Comparison of ENCODE assay signal across 20 mouse cellular contexts in the genomic region with DNA sequence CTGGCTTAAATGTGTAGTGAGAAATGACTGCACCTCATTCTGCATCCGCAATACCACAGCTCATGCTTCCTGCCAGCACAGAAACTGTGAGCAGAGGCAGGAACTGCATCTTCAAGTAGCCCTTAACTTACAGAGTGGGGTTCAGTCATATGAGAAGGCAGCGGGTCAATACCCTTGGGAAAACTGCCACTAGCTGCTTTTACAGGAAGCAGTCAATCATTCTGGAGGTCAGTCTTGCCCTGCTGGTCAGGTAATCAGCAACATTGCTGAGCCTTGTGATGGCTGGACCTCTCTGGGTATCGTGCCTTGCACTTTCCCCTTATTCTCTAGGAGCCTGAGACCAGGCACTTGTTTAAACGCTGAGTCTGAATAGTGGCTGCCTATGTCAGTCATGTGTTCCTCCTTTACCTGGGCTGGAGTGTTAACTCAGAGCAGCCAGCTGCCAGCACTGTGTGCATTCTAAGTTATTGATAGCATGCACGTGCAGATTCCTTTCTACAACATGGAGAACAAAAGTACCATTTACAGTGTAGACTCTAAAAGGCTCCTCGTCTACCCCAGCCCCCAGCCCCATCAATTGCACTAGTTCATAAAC. TPM values are rescaled to one million over a fixed set of nuclear protein-coding genes. Genes with fewer than 3 reads are reported as not detected.
DNase-seq lines count a peak whose midpoint lies in the region; ATAC-seq and TF ChIP-seq lines count a peak whose summit lies in the region.
"Had no signal": no experiment of that assay in that cellular context is flagged by ENCODE, and none has a peak within 500 bp of the region (broad histone marks: within the 10 kb centered on the region; RNA-seq: fewer than 3 reads in every experiment).

No protein-coding gene starts in this region.

- peak; percentile 82 for ATAC-seq in kidney, postnatal 0 days (replicated peaks; ENCODE audit: low FRiP score, low read depth)
- peak; percentile 63; the same call in 1 of the 2 replicates for ATAC-seq in limb, embryonic 12.5 days (ENCODE audit: insufficient number of reproducible peaks, insufficient read depth, low FRiP score, low TSS enrichment, low read depth)
- ATAC-seq in intestine, embryonic 16.5 days, result no peak
- no peak for ATAC-seq in heart, embryonic 11.5 days (replicated peaks; ENCODE audit: insufficient number of reproducible peaks, low FRiP score, low TSS enrichment)
- ATAC-seq: forebrain, embryonic 14.5 days had no signal

- no peak overlapping the region for H3K4me3 ChIP-seq in kidney, postnatal 0 days (replicated peaks; ENCODE audit: low read depth, low read length)
- H3K4me3 ChIP-seq in limb, embryonic 12.5 days (replicated peaks), result no peak overlapping the region
- no peak overlapping the region for H3K4me3 ChIP-seq in intestine, embryonic 16.5 days (ENCODE audit: low read length)
- no peak overlapping the region for H3K4me3 ChIP-seq in heart, embryonic 11.5 days (ENCODE audit: low read depth, low read length)
- H3K4me3 ChIP-seq: heart, embryonic 12.5 days; layer of hippocampus, adult 2 months; limb, embryonic 15.5 days had no signal

- WGBS in kidney, postnatal 0 days, result 34% methylated on average over 6 of the region's 6 CpGs
- WGBS in limb, embryonic 12.5 days, result 42% methylated on average over 6 of the region's 6 CpGs
- WGBS in intestine, embryonic 16.5 days, result 58% methylated on average over 6 of the region's 6 CpGs
- 58% methylated on average over 6 of the region's 6 CpGs for WGBS in heart, embryonic 11.5 days (ENCODE audit: insufficient replicate concordance)

- no peaks in the 10 kb centered on the region for H3K4me1 ChIP-seq in kidney, postnatal 0 days (replicated peaks; ENCODE audit: insufficient read depth, low read length)
- peaks cover 10% of the 10 kb centered on the region for H3K4me1 ChIP-seq in limb, embryonic 12.5 days (replicated peaks)
- no peaks in the 10 kb centered on the region for H3K4me1 ChIP-seq in intestine, embryonic 16.5 days (ENCODE audit: control insufficient read depth, insufficient read depth, low read length)
- H3K4me1 ChIP-seq in heart, embryonic 11.5 days (ENCODE audit: control insufficient read depth, insufficient read depth, low read length), result no peaks in the 10 kb centered on the region; the same call in 1 of the 2 replicates
- H3K4me1 ChIP-seq: limb, embryonic 15.5 days had no signal

- no peaks in the 10 kb centered on the region for H3K27me3 ChIP-seq in kidney, postnatal 0 days (ENCODE audit: insufficient read depth, low read length)
- no peaks in the 10 kb centered on the region for H3K27me3 ChIP-seq in limb, embryonic 12.5 days
- H3K27me3 ChIP-seq in intestine, embryonic 16.5 days (replicated peaks; ENCODE audit: control insufficient read depth, insufficient read depth, low read length), result no peaks in the 10 kb centered on the region
- H3K27me3 ChIP-seq in heart, embryonic 11.5 days (ENCODE audit: control insufficient read depth, insufficient read depth, low read length), result no peaks in the 10 kb centered on the region
- H3K27me3 ChIP-seq: limb, embryonic 15.5 days had no signal

- no peaks in the 10 kb centered on the region for H3K36me3 ChIP-seq in kidney, postnatal 0 days (ENCODE audit: insufficient read depth, low read length)
- no peaks in the 10 kb centered on the region for H3K36me3 ChIP-seq in limb, embryonic 12.5 days
- no peaks in the 10 kb centered on the region for H3K36me3 ChIP-seq in intestine, embryonic 16.5 days (ENCODE audit: control insufficient read depth, insufficient read depth, low read length)
- no peaks in the 10 kb centered on the region for H3K36me3 ChIP-seq in heart, embryonic 11.5 days (ENCODE audit: control insufficient read depth, insufficient read depth, low read length)
- H3K36me3 ChIP-seq: heart, embryonic 12.5 days; limb, embryonic 15.5 days had no signal

- no peak overlapping the region for H3K9ac ChIP-seq in kidney, postnatal 0 days (ENCODE audit: low read depth, low read length)
- H3K9ac ChIP-seq in limb, embryonic 12.5 days (replicated peaks), result no peak overlapping the region
- no peak overlapping the region for H3K9ac ChIP-seq in intestine, embryonic 16.5 days (ENCODE audit: low read depth, low read length)
- no peak overlapping the region for H3K9ac ChIP-seq in heart, embryonic 11.5 days (ENCODE audit: low read depth, low read length)
- H3K9ac ChIP-seq: heart, embryonic 12.5 days; limb, embryonic 15.5 days had no signal

- no peak for TF ChIP-seq CTCF in kidney, postnatal 0 days (IDR thresholded peaks at IDR 0.05; ENCODE audit: low read depth)

- H3K9me3 ChIP-seq in kidney, postnatal 0 days (replicated peaks; ENCODE audit: low read length), result no peaks in the 10 kb centered on the region
- no peaks in the 10 kb centered on the region for H3K9me3 ChIP-seq in limb, embryonic 12.5 days
- no peaks in the 10 kb centered on the region for H3K9me3 ChIP-seq in intestine, embryonic 16.5 days (ENCODE audit: control insufficient read depth, low read length)
- H3K9me3 ChIP-seq in heart, embryonic 11.5 days (replicated peaks; ENCODE audit: control insufficient read depth, low read length), result no peaks in the 10 kb centered on the region
- H3K9me3 ChIP-seq: heart, embryonic 12.5 days; limb, embryonic 15.5 days had no signal

- no peak overlapping the region for H3K4me2 ChIP-seq in kidney, postnatal 0 days (ENCODE audit: low read length)
- H3K4me2 ChIP-seq in limb, embryonic 12.5 days, result no peak overlapping the region
- H3K4me2 ChIP-seq in intestine, embryonic 16.5 days (ENCODE audit: low read depth, low read length), result no peak overlapping the region
- no peak overlapping the region for H3K4me2 ChIP-seq in heart, embryonic 11.5 days
- H3K4me2 ChIP-seq: heart, embryonic 12.5 days; limb, embryonic 15.5 days; midbrain, embryonic 11.5 days had no signal

- DNase-seq in kidney, adult 11 months, result peak; percentile 77
- no peak for DNase-seq in kidney, adult 18-20 months
- peak; percentile 54 for DNase-seq in embryo, embryonic 10.5 days (ENCODE audit: low spot score)
- no peak for DNase-seq in kidney, postnatal 0 days (ENCODE audit: low spot score)
- DNase-seq in cerebellum, postnatal 10 days, result no peak
- DNase-seq: adrenal gland, postnatal 10 days; cerebellum, adult 2 months; heart, postnatal 36 days; lung, postnatal 36 days; thymus, adult 2 months had no signal

- H3K27ac ChIP-seq in kidney, postnatal 0 days, result no peak overlapping the region
- H3K27ac ChIP-seq in limb, embryonic 12.5 days, result peak overlapping the region; percentile 45; the same call in 1 of the 2 replicates
- no peak overlapping the region for H3K27ac ChIP-seq in intestine, embryonic 16.5 days (ENCODE audit: low read length)
- no peak overlapping the region for H3K27ac ChIP-seq in heart, embryonic 11.5 days (ENCODE audit: low read depth, low read length)
- H3K27ac ChIP-seq: layer of hippocampus, adult 2 months; limb, embryonic 15.5 days had no signal

RNA-seq across cellular contexts. Expression of a gene that starts 21.6 kb away (rescaled TPM):
- polyA plus RNA-seq in kidney, postnatal 0 days (2015; fragmentation: Nextera tagmentation; extraction: Ambion mirVana), result 79.1 and 84.5 TPM in 2 replicates
- polyA plus RNA-seq in limb, embryonic 12.5 days (2016; fragmentation: Nextera tagmentation; extraction: Ambion mirVana), result not detected in 2 replicates
- 0.77 and 0.97 TPM in 2 replicates for polyA plus RNA-seq in intestine, embryonic 16.5 days (2015; fragmentation: Nextera tagmentation; extraction: Ambion mirVana)
- not detected in 2 replicates for polyA plus RNA-seq in heart, embryonic 11.5 days (2014; fragmentation: Nextera tagmentation; extraction: Ambion mirVana)
- polyA plus RNA-seq: cerebellum, adult 2 months; forebrain, embryonic 14.5 days; heart, embryonic 12.5 days; limb, embryonic 15.5 days had no signal

RNA-seq across cellular contexts. Expression of a gene that starts 25.7 kb away (rescaled TPM):
- 3.6 and 4.3 TPM in 2 replicates for polyA plus RNA-seq in kidney, postnatal 0 days (2015; fragmentation: Nextera tagmentation; extraction: Ambion mirVana)
- not detected in 2 replicates for polyA plus RNA-seq in limb, embryonic 12.5 days (2016; fragmentation: Nextera tagmentation; extraction: Ambion mirVana)
- polyA plus RNA-seq in intestine, embryonic 16.5 days (2015; fragmentation: Nextera tagmentation; extraction: Ambion mirVana), result 24.8 and 31.7 TPM in 2 replicates
- not detected in 2 replicates for polyA plus RNA-seq in heart, embryonic 11.5 days (2014; fragmentation: Nextera tagmentation; extraction: Ambion mirVana)
- polyA plus RNA-seq: cerebellum, adult 2 months; forebrain, embryonic 14.5 days; heart, embryonic 12.5 days; limb, embryonic 15.5 days; midbrain, embryonic 11.5 days had no signal

RNA-seq across cellular contexts. Expression of a gene that starts 44.8 kb away (rescaled TPM):
- polyA plus RNA-seq in kidney, postnatal 0 days (2015; fragmentation: Nextera tagmentation; extraction: Ambion mirVana), result not detected in 2 replicates
- polyA plus RNA-seq in limb, embryonic 12.5 days (2016; fragmentation: Nextera tagmentation; extraction: Ambion mirVana), result not detected in 2 replicates
- polyA plus RNA-seq in intestine, embryonic 16.5 days (2015; fragmentation: Nextera tagmentation; extraction: Ambion mirVana), result not detected in 2 replicates
- polyA plus RNA-seq in heart, embryonic 11.5 days (2014; fragmentation: Nextera tagmentation; extraction: Ambion mirVana), result not detected in 2 replicates
- polyA plus RNA-seq: cerebellum, adult 2 months; forebrain, embryonic 14.5 days; gonadal fat pad, adult 2 months; heart, embryonic 12.5 days; limb, embryonic 15.5 days; liver, embryonic 16.5 days; midbrain, embryonic 11.5 days; thymus, adult 2 months had no signal

RNA-seq across cellular contexts. Expression of a gene that starts 45.2 kb away (rescaled TPM):
- polyA plus RNA-seq in kidney, postnatal 0 days (2015; fragmentation: Nextera tagmentation; extraction: Ambion mirVana), result not detected in 2 replicates
- polyA plus RNA-seq in limb, embryonic 12.5 days (2016; fragmentation: Nextera tagmentation; extraction: Ambion mirVana), result not detected in 2 replicates
- polyA plus RNA-seq in intestine, embryonic 16.5 days (2015; fragmentation: Nextera tagmentation; extraction: Ambion mirVana), result not detected in 2 replicates
- not detected in 2 replicates for polyA plus RNA-seq in heart, embryonic 11.5 days (2014; fragmentation: Nextera tagmentation; extraction: Ambion mirVana)
- polyA plus RNA-seq: cerebellum, adult 2 months; forebrain, embryonic 14.5 days; gonadal fat pad, adult 2 months; heart, embryonic 12.5 days; limb, embryonic 15.5 days; liver, embryonic 16.5 days; midbrain, embryonic 11.5 days; thymus, adult 2 months had no signal

RNA-seq across cellular contexts. Expression of a gene that starts 49.9 kb away (rescaled TPM):
- polyA plus RNA-seq in kidney, postnatal 0 days (2015; fragmentation: Nextera tagmentation; extraction: Ambion mirVana), result 14.2 and 17.4 TPM in 2 replicates
- 0.06 TPM in 1 of 2 replicates, not detected in the other for polyA plus RNA-seq in limb, embryonic 12.5 days (2016; fragmentation: Nextera tagmentation; extraction: Ambion mirVana)
- polyA plus RNA-seq in intestine, embryonic 16.5 days (2015; fragmentation: Nextera tagmentation; extraction: Ambion mirVana), result 0.22 and 0.35 TPM in 2 replicates
- not detected in 2 replicates for polyA plus RNA-seq in heart, embryonic 11.5 days (2014; fragmentation: Nextera tagmentation; extraction: Ambion mirVana)
- polyA plus RNA-seq: forebrain, embryonic 14.5 days; gonadal fat pad, adult 2 months; heart, embryonic 12.5 days; midbrain, embryonic 11.5 days had no signal

Comparison
In these comparisons a context has a peak if more than half of its experiments do, and no peak if none do; other contexts are left out.
1. DNase-seq: peak in kidney, adult 11 months (single experiment) and embryo, embryonic 10.5 days (single experiment); none in kidney, adult 18-20 months (single experiment), kidney, postnatal 0 days (single experiment) and cerebellum, postnatal 10 days (0 of 2).
2. ATAC-seq: peak in kidney, postnatal 0 days (single experiment) and limb, embryonic 12.5 days (single experiment); none in intestine, embryonic 16.5 days (single experiment) and heart, embryonic 11.5 days (single experiment).
3. RNA of a gene that starts 21.6 kb away (polyA plus RNA-seq): 79.1 to 84.5 TPM in kidney, postnatal 0 days; 0.77 to 0.97 TPM in intestine, embryonic 16.5 days, not detected in limb, embryonic 12.5 days and not detected in heart, embryonic 11.5 days; every median in the first group is over 10 times any median in the second.